Mouse (Mus musculus): ENCODE data around the gene Polg. TPM values are rescaled to one million over a fixed set of nuclear protein-coding genes. Genes with fewer than 3 reads are reported as not detected.
A peak's percentile ranks its signal among the peaks of the same experiment; 100 is the strongest.

Polg gene
- polyA plus RNA-seq, 1 experiment from 2014 or later: 45.1 TPM

DNA sequence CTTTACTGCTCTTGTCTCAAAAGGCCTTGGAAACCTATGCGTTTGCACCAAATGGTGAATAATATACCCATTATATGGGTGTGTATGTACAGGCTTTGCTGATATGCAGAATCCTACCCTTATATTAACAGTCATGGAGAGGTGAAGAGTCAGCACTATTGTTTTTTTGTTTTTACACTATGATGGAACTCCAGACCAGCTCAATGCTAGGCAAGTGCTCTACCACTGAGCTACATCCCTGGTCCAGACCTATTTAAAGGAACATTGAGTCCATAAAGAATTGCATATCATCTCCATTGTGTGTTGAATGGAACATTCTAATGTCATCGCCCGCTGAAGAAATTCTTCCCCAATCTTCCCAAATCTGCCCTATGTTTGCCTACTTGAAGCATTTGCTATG is 44.5 kb upstream of the Polg start:
- Histone ChIP-seq H3K4me2 (ENCODE audit: low read depth) (peak overlapping the region; percentile 94), H3K27me3 (ENCODE audit: control insufficient read depth, insufficient read depth, low read length) (peaks cover 79% of the 10 kb centered on the region), H3K4me3 (ENCODE audit: low read depth, low read length) (peak overlapping the region; percentile 84; the same call in 1 of the 2 replicates), H3K27ac (ENCODE audit: low read depth, low read length) (peak overlapping the region; percentile 99), H3K4me1 (ENCODE audit: control insufficient read depth, insufficient read depth, low read length) (peaks cover 25% of the 10 kb centered on the region), H3K9me3 (ENCODE audit: control insufficient read depth, low read length) (no peaks in the 10 kb centered on the region), H3K9ac (ENCODE audit: low read length) (peak overlapping the region; percentile 99), H3K36me3 (ENCODE audit: control insufficient read depth, insufficient read depth, low read length) (peaks cover 2% of the 10 kb centered on the region; the same call in 1 of the 2 replicates)
- WGBS: 10% methylated on average over 3 of the region's 3 CpGs
- DNase-seq (ENCODE audit: low spot score) (peak; percentile 16), ATAC-seq (ENCODE audit: insufficient read depth, low FRiP score, low TSS enrichment) (no peak)

- Histone ChIP-seq H3K27me3 (ENCODE audit: control insufficient read depth, insufficient read depth, low read length) (peaks cover 82% of the 10 kb centered on the region), H3K9me3 (ENCODE audit: control insufficient read depth, low read length) (no peaks in the 10 kb centered on the region), H3K9ac (ENCODE audit: low read length) (peak overlapping the region; percentile 99), H3K36me3 (ENCODE audit: control insufficient read depth, insufficient read depth, low read length) (peaks cover 2% of the 10 kb centered on the region; the same call in 1 of the 2 replicates), H3K4me1 (ENCODE audit: control insufficient read depth, insufficient read depth, low read length) (peaks cover 15% of the 10 kb centered on the region), H3K27ac (ENCODE audit: low read depth, low read length) (peak overlapping the region; percentile 99), H3K4me3 (ENCODE audit: low read depth, low read length) (peak overlapping the region; percentile 84), H3K4me2 (ENCODE audit: low read depth) (peak overlapping the region; percentile 94)
- no peak for ATAC-seq (ENCODE audit: insufficient read depth, low FRiP score, low TSS enrichment)
- 4% methylated on average over 12 of the region's 12 CpGs for WGBS
- DNase-seq (ENCODE audit: low spot score): no peak
Measured at GRCm38 (mm10) chr7:79509710-79510109, 43.5 kb upstream of the Polg start.

DNA sequence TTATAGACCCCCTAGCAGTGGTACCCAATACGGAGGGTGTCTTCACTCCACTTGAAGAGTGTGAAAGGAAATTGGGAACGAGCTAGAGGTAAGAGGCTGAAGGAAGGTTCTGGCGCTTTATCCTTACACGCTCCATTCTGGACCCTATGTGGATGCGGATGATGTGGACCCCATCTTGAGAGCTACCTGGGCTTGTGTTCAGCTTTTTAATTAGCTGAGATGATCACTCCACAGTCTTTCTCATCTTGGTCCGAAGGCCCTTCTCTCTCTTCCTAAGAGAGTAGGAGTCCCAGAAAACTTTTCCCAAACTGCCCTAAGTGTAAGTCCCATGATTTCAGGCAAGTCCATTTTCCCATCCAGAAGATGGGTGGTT is 43.1 kb upstream of the Polg start:
- H3K27me3 ChIP-seq (ENCODE audit: control insufficient read depth, insufficient read depth, low read length): peaks cover 83% of the 10 kb centered on the region
- peak overlapping the region; percentile 99 for H3K27ac ChIP-seq (ENCODE audit: low read depth, low read length)
- H3K4me3 ChIP-seq (ENCODE audit: low read depth, low read length): peak overlapping the region; percentile 84
- no peaks in the 10 kb centered on the region for H3K9me3 ChIP-seq (ENCODE audit: control insufficient read depth, low read length)
- H3K4me2 ChIP-seq (ENCODE audit: low read depth): peak overlapping the region; percentile 94
- H3K36me3 ChIP-seq (ENCODE audit: control insufficient read depth, insufficient read depth, low read length): peaks cover 2% of the 10 kb centered on the region; the same call in 1 of the 2 replicates
- WGBS: 6% methylated on average over 6 of the region's 6 CpGs
- peaks cover 13% of the 10 kb centered on the region for H3K4me1 ChIP-seq (ENCODE audit: control insufficient read depth, insufficient read depth, low read length)
- ATAC-seq (ENCODE audit: insufficient read depth, low FRiP score, low TSS enrichment): no peak
- H3K9ac ChIP-seq (ENCODE audit: low read length): peak overlapping the region; percentile 99
- peak; percentile 45 for DNase-seq (ENCODE audit: low spot score)

DNA sequence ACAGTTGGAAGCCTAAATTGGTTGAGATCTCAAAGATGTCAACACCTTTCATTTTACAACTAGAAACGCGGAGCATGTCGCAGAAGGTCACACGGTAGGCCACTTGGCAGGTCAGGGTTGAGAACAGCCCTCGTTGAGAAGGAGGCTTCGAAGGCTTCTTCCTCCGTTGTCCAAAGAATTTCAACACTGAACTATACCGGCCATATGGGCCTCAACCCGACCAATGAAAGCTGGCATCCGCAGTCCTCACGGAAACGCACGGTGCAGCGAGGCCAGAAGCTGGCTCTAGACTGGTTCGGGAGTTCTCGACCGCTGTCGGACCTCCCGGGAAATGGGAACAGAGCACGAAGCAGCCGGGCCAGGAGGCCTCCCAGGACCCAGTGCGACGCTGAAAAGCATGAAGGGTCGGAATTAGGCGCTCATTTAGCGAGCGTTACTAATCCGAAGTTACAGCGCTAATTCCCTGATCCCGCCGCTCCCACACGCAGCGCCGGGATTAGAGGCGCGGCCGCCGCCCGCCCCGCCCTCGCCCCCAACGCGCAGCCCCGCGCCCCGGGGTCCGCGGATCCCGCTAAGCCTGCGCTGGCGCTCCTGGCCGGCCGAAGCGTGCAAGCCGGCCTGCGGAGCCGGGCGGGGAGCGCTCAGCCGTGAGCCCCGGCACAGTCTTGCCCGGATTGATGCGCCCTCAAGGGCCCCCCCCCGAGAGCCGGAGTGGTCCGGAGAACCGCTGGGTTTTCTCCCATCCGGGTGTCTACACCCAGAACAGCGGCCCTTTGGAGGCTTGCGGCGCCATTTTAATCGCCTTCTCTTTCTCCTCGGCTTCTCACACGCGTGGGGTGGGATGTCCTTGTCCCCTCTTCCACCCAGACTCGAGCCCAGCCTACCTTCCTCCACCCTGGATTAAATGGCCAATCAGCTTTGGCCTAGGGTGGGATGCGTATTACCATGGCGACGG is 42.4 kb upstream of the Polg start:
- Histone ChIP-seq H3K27ac (ENCODE audit: low read depth, low read length) (peak overlapping the region; percentile 99), H3K4me2 (ENCODE audit: low read depth) (peak overlapping the region; percentile 94), H3K27me3 (ENCODE audit: control insufficient read depth, insufficient read depth, low read length) (peaks cover 83% of the 10 kb centered on the region), H3K36me3 (ENCODE audit: control insufficient read depth, insufficient read depth, low read length) (peaks cover 2% of the 10 kb centered on the region; the same call in 1 of the 2 replicates), H3K9me3 (ENCODE audit: control insufficient read depth, low read length) (no peaks in the 10 kb centered on the region), H3K4me3 (ENCODE audit: low read depth, low read length) (peak overlapping the region; percentile 84), H3K4me1 (ENCODE audit: control insufficient read depth, insufficient read depth, low read length) (peaks cover 13% of the 10 kb centered on the region), H3K9ac (ENCODE audit: low read length) (peak overlapping the region; percentile 99)
- WGBS: under 1% methylated on average over 71 of the region's 79 CpGs
- DNase-seq (ENCODE audit: low spot score) (peak; percentile 62), ATAC-seq (ENCODE audit: insufficient read depth, low FRiP score, low TSS enrichment) (no peak)

DNA sequence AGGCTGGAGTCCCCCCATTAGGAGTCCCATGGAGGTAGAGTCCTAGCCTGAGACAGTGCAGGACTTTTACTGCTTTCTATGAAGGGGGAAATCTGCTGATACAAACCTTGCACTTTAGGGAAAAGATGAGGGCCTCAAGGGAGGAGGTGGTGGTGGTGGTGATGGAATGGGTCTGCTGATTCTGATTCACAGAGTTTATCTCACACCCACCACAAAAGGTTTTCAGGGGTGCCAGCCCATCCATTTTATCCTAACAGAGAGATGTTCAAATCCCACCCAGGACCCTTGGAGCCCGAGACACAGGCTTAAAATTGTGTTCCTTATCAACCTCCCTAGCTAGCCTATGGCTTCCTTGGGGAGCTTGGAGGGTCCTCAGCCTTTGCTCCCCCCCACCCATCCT is 41.6 kb upstream of the Polg start:
- peak; percentile 17 for DNase-seq (ENCODE audit: low spot score)
- Histone ChIP-seq H3K27ac (ENCODE audit: low read depth, low read length) (peak overlapping the region; percentile 99), H3K4me2 (ENCODE audit: low read depth) (peak overlapping the region; percentile 94), H3K4me1 (ENCODE audit: control insufficient read depth, insufficient read depth, low read length) (peaks cover 13% of the 10 kb centered on the region), H3K4me3 (ENCODE audit: low read depth, low read length) (peak overlapping the region; percentile 84), H3K27me3 (ENCODE audit: control insufficient read depth, insufficient read depth, low read length) (peaks cover 86% of the 10 kb centered on the region), H3K9me3 (ENCODE audit: control insufficient read depth, low read length) (no peaks in the 10 kb centered on the region), H3K36me3 (ENCODE audit: control insufficient read depth, insufficient read depth, low read length) (peaks cover 4% of the 10 kb centered on the region; the same call in 1 of the 2 replicates), H3K9ac (ENCODE audit: low read length) (peak overlapping the region; percentile 99)
- no peak for ATAC-seq (ENCODE audit: insufficient read depth, low FRiP score, low TSS enrichment)
- 4% methylated on average over 1 of the region's 1 CpGs for WGBS

DNA sequence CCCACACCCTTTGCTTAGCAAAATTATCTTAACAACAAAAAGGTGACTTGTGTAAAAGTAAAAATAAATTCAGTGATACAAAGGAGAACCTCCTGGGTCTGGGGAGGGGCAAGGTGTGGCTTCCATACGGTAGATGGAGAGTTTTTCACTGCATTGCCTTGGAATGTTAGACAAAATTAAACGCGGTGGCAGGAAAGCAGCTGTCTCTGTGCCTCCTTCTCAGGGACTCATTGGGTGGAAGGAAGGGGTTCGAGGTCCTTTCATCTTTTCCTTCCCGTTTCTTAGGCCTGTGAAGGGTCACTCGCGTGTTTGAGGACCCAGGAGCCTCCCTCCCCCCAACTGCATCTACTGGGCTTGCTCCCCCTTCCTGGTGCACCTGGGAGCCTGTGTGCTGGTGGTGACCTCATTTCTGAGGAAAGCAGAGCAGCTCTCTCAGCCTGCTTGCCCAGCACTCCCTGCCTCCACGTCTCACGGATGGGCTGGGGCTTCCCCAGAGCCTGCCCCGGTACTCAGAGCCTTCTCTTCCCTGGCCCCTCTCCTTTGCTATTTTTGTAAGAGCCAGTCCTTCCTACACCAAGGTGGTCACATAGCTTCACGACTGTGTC is 41.0 kb upstream of the Polg start:
- 1% methylated on average over 11 of the region's 11 CpGs for WGBS
- H3K4me1 ChIP-seq (ENCODE audit: control insufficient read depth, insufficient read depth, low read length): peaks cover 13% of the 10 kb centered on the region
- H3K4me2 ChIP-seq (ENCODE audit: low read depth): peak overlapping the region; percentile 94
- peaks cover 4% of the 10 kb centered on the region; the same call in 1 of the 2 replicates for H3K36me3 ChIP-seq (ENCODE audit: control insufficient read depth, insufficient read depth, low read length)
- peaks cover 87% of the 10 kb centered on the region for H3K27me3 ChIP-seq (ENCODE audit: control insufficient read depth, insufficient read depth, low read length)
- peak; percentile 59 for DNase-seq (ENCODE audit: low spot score)
- ATAC-seq (ENCODE audit: insufficient read depth, low FRiP score, low TSS enrichment): no peak
- peak overlapping the region; percentile 84 for H3K4me3 ChIP-seq (ENCODE audit: low read depth, low read length)
- H3K27ac ChIP-seq (ENCODE audit: low read depth, low read length): peak overlapping the region; percentile 99
- H3K9ac ChIP-seq (ENCODE audit: low read length): peak overlapping the region; percentile 99
- H3K9me3 ChIP-seq (ENCODE audit: control insufficient read depth, low read length): no peaks in the 10 kb centered on the region

- DNase-seq (ENCODE audit: low spot score): no peak
- Histone ChIP-seq H3K36me3 (ENCODE audit: control insufficient read depth, insufficient read depth, low read length) (peaks cover 4% of the 10 kb centered on the region; the same call in 1 of the 2 replicates), H3K4me1 (ENCODE audit: control insufficient read depth, insufficient read depth, low read length) (peaks cover 13% of the 10 kb centered on the region), H3K4me2 (ENCODE audit: low read depth) (peak overlapping the region; percentile 94), H3K9ac (ENCODE audit: low read length) (peak overlapping the region; percentile 99), H3K27me3 (ENCODE audit: control insufficient read depth, insufficient read depth, low read length) (peaks cover 87% of the 10 kb centered on the region), H3K9me3 (ENCODE audit: control insufficient read depth, low read length) (no peaks in the 10 kb centered on the region), H3K27ac (ENCODE audit: low read depth, low read length) (peak overlapping the region; percentile 99), H3K4me3 (ENCODE audit: low read depth, low read length) (peak overlapping the region; percentile 84)
- WGBS: 2% methylated on average over 6 of the region's 6 CpGs
- ATAC-seq (ENCODE audit: insufficient read depth, low FRiP score, low TSS enrichment): no peak
Measured at GRCm38 (mm10) chr7:79506531-79507090, 40.4 kb upstream of the Polg start.

- ATAC-seq (ENCODE audit: insufficient read depth, low FRiP score, low TSS enrichment) (peak; percentile 75), DNase-seq (ENCODE audit: low spot score) (peak; percentile 84)
- under 1% methylated on average over 28 of the region's 28 CpGs for WGBS
- Histone ChIP-seq H3K27ac (ENCODE audit: low read depth, low read length) (peak overlapping the region; percentile 99), H3K9me3 (ENCODE audit: control insufficient read depth, low read length) (no peaks in the 10 kb centered on the region), H3K9ac (ENCODE audit: low read length) (peak overlapping the region; percentile 99), H3K4me3 (ENCODE audit: low read depth, low read length) (peak overlapping the region; percentile 84), H3K4me1 (ENCODE audit: control insufficient read depth, insufficient read depth, low read length) (peaks cover 13% of the 10 kb centered on the region), H3K27me3 (ENCODE audit: control insufficient read depth, insufficient read depth, low read length) (peaks cover 89% of the 10 kb centered on the region), H3K4me2 (ENCODE audit: low read depth) (peak overlapping the region; percentile 94), H3K36me3 (ENCODE audit: control insufficient read depth, insufficient read depth, low read length) (peaks cover 4% of the 10 kb centered on the region; the same call in 1 of the 2 replicates)
Measured at GRCm38 (mm10) chr7:79505876-79506530, 39.8 kb upstream of the Polg start.
